Mouse (Mus musculus) T-cell, adult 2 months (primary cell): ENCODE results near the gene Crybb3.
A peak's percentile ranks its signal among the peaks of the same experiment; 100 is the strongest.

ENCODE experiments used
- DNase-seq: peaks from one replicate; pipeline ENCODE4 v3.0.0; 2022; ENCODE audit warnings: low spot score

Gene Crybb3

GRCm38 (mm10) chr5:113105035-113105434, 23.7 kb upstream of the Crybb3 start:
- DNase-seq: no peak

- no peak for DNase-seq
Measured at GRCm38 (mm10) chr5:113102455-113102854, 21.1 kb upstream of the Crybb3 start.

DNA sequence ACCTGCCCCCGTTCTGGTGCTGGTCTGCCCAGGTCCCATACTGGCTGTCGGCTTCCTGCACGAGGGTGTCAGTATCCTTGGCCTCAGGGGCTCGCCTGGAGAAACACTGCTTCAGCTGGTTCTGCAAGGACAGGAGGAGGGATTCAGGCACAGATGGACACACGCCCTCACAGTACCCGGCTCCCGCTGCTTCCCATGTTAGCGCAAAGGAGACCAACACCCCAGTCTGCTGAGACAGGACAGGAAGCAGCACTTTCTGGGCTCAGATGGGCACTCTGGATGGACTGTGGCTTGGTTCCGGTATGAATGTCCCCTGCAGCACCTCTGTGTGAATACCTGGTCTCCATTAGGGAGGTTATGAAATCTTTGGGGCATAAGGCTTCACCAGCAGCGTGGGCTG, 20.1 kb upstream of the Crybb3 start:
- DNase-seq: no peak

DNA sequence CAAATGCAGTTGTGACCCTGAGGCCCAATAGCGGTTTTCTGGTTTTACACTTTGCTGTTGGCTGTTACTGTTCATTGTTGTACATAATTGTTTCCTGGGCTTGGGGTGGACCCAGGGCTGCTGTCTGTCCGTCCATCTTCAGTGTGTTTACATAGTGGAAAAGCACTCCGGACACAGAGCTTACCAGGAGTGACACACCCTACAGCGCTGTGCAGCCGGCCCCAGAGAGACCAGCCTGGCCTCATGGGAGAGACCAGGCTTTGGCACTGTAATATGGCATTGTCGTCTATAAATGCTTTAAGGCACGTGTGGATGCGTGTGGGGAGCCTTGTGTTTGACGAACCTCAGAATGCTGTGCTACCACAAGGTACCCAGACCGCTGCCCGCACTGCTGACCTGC, 19.0 kb upstream of the Crybb3 start:
- DNase-seq: no peak

DNA sequence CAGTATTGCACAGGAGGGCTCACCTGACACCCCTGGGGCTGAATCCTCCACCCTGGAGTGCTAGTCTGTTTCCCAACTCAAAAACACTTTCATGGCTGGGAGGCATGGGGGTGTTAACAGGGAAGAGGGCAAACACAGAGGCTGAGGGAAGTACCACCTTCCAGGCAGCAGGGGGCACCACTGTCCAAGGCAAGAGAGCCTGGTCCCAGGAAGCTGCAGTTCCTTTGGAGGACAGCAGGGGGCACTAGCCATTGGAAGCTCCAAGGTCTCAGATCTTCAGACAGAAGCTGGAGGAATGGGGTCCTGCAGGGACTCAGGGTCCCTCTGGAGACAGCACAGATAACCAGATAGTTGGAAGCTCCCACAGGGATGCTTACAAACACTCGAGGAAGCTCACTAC, 18.2 kb upstream of the Crybb3 start:
- peak; percentile 60 for DNase-seq

- no peak for DNase-seq
Measured at GRCm38 (mm10) chr5:113097551-113097950, 16.2 kb upstream of the Crybb3 start.

GRCm38 (mm10) chr5:113095456-113095855, 14.1 kb upstream of the Crybb3 start:
- DNase-seq: no peak

DNA sequence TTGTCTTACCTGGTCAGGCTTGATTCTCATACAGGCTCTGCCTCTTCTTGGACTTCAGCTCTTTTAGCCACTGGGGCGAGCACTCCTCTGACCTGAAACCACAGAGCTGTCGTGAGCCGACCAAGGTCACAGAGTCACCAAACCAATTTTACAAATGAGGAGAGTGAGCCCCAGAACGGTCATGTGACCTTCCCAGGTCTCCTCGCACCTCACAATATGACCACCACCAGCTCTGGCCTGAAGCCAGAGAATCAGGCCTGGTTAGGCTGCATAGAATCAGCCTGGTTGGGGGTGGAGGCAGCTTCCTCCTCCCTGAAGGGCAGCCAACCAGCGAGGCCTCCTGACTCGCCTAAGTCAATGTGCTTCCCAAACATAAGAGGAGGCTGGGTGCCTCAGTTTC, 11.0 kb upstream of the Crybb3 start:
- DNase-seq: no peak

GRCm38 (mm10) chr5:113091162-113091561, 9.8 kb upstream of the Crybb3 start:
- DNase-seq: peak; percentile 16

DNA sequence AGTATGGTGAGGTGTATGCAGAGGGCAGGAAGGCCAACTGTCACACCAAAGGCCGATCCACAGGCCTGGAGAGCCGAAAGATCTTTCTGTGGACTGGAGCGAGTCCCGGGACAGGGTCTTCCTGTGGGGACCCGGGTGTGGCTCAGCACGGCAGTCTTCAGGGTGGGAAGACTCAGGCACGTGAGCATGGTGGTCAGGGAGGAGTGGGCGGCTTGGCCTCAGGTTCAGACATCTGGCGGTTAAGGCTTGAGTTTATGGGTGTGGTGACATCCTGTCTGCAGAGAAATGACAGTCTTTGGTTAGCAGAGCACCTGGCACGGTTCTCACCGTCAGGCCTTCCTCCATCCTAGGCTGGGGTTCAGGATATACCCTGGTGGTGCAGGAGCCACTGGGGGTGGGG, 9.4 kb upstream of the Crybb3 start:
- no peak for DNase-seq

DNA sequence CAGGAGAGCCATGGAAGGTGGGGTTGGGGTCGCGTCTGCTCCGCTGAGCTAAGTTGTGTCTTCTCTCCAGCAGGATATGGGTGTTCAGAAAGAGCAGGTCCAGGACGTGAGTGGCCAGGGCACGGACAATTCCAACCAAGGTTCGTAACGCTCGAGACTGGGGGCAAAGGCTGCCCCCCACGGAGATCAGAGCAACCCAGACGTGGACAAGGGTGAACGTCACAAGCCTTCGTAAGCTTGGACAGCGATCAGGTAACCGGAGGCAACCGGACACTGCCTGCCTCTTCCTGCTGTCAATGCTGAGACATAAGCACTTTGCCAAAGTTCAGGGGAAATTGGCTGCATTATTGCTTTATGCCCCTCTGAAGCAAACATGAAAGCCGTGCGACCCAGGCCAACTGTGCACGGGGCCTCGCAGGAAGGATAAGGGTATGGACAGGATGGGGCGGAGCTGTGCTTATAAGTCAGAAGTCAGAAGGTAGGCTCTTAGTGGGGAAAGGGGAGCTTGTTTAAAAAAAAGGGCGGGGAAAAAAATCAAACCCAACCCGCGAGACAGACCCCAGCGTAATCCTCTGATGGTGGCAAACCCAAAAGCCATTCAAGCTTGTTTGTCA, 8.8 kb upstream of the Crybb3 start:
- DNase-seq: no peak

DNA sequence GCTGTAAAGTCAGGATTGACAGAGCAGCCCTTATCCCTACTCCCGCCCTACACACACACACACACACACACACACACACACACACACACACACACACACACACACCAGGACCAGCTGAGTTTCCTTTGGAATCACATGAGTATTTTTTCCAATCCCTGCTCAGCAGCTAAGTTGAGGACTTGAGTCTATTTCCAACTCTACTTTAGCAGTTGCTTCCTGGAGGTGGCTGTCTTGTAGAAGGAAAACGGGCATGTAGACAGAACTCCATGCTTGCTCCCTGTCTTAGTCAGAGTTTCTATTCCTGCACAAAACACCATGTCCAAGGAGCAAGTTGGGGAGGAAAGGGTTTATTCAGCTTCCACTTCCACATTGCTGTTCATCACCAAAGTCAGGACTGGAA, 6.1 kb upstream of the Crybb3 start:
- DNase-seq: no peak

- DNase-seq: no peak
Measured at GRCm38 (mm10) chr5:113086990-113087389, 5.6 kb upstream of the Crybb3 start.

- DNase-seq: no peak
Measured at GRCm38 (mm10) chr5:113086439-113086838, 5.1 kb upstream of the Crybb3 start.

- no peak for DNase-seq
Measured at GRCm38 (mm10) chr5:113085931-113086330, 4.5 kb upstream of the Crybb3 start.

- DNase-seq: no peak
Measured at GRCm38 (mm10) chr5:113084309-113084708, 2.9 kb upstream of the Crybb3 start.

DNA sequence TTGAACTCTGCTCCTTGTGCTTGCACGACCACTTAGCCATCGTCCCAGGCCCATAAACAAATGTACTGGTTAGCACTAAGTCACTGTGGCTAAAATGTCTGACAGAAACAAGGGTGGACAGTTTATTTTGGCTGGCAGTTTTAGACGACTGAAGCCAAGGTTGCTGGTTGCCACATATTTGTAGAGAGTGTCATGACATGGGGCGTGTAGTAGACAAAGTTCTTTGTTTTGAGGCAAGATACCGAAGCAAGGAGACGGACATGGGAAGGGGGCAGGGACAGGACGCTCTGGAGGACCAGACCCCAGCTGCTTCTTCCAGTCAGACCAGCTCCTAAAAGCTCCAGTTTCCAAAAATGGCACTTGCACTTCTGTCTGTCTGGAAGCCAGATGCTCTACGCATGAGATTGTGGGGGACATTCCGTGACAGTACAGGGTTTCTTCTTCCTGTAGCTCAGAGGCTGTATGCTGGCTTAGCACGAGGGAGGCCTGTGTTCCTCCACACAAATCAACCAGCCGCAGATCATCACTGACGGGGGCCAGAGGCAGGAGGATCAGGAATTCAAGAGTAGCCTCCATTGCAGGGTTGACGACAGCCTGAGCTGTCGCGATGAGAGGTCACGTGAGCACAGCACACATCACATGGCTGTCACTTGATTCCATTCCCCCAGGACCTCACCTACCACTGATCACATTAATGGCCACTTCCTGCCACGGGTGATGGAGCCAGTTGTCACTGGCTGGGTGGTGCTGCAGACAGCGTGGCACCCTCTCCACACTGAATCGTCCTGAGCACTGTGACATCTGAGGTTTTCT, 1.2 kb upstream of the Crybb3 start:
- DNase-seq: no peak

- no peak for DNase-seq
Measured at GRCm38 (mm10) chr5:113081020-113081419, 364 bp downstream of the Crybb3 start.

DNA sequence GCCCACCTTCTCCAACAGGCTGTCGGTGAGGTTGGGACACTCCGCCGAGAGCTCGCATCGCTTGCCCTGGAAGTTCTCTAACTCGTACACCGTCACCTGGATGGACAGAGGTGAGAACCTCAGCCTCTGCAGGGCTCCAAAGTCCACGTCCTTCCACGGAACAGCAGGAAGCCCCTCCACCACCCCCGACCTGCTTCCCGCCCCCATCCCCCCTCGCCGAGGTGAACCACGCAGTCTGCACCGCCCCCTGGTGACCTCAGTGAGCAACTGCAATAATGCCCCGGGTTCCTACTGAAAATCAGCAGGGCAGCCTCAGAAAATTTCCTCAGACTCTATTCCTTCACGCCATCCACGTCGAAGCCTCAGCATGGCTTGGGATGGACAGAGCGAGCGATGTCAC, 1.6 kb downstream of the Crybb3 start:
- no peak for DNase-seq

- DNase-seq: no peak
Measured at GRCm38 (mm10) chr5:113078686-113079085, 2.7 kb downstream of the Crybb3 start.

DNA sequence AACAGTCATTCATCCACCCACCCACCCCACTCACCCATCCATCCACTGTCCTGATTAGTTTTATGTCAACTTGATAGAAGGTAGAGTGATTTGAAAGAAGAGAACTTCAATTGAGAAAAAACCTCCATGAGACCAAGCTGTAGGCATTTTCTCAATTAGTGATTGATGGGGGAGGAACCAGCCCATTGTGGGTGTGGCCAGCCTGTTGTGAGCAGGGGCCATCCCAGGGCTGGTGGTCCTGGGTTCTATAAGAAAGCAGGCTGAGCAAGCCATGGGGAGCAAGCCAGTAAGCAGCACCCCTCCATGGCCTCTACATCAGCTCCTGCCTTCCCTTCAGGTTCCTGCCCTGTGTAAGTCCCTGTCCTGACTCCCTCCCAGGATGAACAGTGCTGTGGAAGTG, 11.4 kb downstream of the Crybb3 start, which contains the start of gene Crybb2:
Gene Crybb2 (minus strand): TSS at position 101 of the 400 bp plus-strand sequence.
- DNase-seq: no peak

GRCm38 (mm10) chr5:113054308-113054707, 27.1 kb downstream of the Crybb3 start:
- DNase-seq: peak; percentile 56

- no peak for DNase-seq
Measured at GRCm38 (mm10) chr5:113050581-113051185, 30.7 kb downstream of the Crybb3 start.
